Mouse (Mus musculus): ENCODE measurements at regions not wholly inside any gene's neighbourhood (a gene's known extent, or its start where the extent isn't known, plus 50 kb on each side); places are given as distances from the start of the nearest gene placed in this dataset.
A peak's percentile ranks its signal among the peaks of the same experiment; 100 is the strongest.
"Not testable (repeated sequence)": the region's sequence is repeated elsewhere in the genome, so short reads cannot be mapped to it uniquely, and the experiment has no call there.

DNA sequence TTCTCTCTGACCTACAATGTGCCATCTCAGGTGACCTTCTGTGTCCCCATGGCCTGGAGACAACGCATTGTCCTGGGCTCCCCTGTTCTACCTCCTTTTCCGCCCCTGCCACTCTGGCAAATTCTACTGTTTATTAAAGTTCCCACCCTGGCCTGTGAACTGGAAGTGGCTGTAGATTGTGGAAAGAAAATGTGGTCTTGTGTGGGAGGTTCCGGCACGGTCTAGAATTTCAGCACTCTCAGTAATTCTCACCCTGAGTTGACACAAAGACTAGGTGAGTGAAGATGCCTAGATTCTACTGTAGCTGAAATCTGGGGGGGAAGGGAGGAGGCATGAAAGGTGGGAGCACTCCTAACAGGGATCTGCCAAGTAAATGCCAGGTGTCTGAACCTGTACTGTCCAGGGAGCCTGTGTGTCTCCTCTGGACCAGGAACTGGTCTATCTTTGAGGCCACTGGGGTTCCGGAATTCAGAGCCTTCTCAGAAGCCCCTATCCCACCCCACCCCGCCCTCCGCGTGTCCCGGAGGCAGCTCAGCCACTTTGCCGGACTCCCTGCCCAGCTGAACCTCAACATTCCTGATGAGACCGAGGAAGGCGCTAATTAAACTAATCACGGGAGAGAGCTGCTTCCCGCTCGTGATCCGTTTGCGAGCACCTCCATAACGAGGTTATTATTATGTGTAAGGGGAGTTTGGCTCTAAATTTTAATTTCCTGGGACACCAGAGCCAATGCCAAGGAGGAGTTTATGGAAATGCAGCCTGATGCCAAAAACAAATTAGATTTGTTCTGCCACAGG lies 77.3 kb upstream of the Cpsf6 start:
- no peak for DNase-seq

DNA sequence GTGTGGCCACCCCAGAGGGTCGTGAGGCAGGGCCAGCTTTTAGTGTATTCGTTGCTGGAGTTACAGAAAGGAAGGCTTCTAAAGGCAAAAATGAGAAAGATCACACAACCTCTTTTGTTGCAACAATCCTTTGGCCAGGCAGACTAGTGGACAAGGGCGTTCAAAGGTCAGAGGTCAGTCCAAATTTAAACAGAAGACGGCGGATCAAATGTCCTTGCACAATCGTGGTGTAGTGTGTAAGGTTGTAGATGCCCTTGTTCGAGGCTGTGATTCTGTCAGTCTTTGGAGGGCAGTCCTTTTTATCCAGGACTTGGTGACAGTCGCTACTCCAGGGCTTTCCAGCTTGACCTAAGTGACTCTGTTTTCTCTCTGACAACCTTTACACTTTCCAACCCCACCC lies 76.6 kb upstream of the Cpsf6 start:
- no peak for DNase-seq

DNA sequence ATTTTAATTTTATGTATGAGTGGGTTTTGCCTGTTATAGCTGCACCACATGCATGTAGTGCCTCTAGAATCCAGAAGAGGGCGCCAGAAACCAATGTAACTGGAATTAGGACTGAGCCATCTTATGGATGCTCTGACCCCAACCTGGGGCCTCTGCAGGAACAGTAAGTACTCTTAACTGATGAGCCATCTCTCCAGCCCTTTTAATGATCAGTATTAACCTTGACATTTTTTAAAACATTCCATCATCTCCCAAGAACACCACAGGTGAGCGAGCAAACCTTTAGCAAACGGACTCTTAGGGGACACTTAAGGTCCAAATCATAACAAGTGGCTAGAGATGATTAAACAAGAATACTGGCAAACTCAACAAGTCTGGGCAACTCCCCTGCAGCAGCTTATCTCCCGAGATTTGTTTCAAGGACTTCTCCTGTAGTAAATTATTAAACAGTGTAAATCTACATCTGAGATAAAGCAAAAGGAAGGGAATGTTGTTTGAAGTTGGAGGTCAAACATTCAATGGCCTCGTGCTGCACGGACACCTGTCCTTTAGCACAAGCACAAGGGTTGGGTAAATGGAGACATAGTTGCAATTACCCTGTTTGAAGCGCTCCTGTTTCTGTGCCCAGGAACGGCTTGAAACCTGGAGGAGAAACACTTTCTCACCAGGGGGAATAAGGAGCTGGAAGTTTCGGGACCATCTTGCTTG lies 75.9 kb upstream of the Cpsf6 start:
- DNase-seq: peak; percentile 72

DNA sequence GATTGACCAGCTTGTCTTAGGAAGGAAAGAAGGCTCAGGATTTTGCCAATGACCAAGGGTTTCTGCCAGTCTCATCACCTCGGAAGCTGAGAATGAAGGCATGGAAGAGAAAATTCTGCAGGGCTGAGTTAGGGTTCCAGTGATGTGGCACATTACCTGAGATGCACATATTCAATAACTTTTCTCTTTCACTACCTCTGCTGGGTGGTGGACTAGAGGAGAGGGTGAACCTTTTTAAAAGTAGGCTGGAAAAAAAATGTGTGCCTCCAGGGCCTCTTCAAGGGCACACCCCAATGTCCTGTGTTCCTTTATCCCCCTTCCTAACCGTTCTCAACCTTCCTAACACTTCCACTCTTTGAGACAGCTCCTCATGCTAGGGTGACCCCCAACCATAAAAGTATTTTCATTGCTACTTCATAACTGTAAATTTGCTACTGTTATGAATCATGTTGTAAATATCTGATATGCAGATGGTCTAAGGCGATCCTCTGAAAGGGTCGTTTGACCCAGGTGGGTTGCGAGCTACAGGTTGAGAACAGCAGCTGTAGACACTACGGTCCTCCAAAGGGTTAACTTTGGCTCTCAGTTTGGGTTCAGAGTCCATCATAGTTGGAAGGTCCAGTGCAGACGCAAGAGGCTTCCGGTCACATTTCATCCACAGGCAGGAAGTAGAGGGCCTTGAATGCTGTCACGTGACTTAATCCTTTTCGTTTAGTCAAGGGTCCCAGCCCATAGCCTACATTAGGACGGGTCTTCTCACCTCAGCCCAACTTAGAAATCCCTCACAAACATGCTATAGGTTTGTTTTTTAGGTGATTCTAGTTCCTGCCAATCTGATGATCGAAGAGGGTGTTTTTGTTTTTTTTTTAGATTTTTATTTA lies 75.1 kb upstream of the Cpsf6 start:
- DNase-seq: no peak

DNA sequence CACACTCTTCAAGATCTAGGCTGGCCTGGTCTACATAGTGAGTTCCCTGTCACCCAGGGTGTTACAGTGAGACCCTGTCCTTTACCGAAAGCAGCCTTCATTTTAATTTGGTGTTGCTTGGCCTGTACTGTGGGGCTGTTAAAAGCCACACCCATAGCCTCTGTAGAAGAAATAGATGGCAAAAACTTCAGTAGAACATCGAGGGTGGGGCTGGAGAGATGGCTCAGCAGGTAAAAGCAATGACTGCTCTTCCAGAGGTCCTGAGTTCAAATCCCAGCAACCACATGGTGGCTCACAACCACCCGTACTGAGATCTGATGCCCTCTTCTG lies 74.3 kb upstream of the Cpsf6 start:
- DNase-seq: no peak

DNA sequence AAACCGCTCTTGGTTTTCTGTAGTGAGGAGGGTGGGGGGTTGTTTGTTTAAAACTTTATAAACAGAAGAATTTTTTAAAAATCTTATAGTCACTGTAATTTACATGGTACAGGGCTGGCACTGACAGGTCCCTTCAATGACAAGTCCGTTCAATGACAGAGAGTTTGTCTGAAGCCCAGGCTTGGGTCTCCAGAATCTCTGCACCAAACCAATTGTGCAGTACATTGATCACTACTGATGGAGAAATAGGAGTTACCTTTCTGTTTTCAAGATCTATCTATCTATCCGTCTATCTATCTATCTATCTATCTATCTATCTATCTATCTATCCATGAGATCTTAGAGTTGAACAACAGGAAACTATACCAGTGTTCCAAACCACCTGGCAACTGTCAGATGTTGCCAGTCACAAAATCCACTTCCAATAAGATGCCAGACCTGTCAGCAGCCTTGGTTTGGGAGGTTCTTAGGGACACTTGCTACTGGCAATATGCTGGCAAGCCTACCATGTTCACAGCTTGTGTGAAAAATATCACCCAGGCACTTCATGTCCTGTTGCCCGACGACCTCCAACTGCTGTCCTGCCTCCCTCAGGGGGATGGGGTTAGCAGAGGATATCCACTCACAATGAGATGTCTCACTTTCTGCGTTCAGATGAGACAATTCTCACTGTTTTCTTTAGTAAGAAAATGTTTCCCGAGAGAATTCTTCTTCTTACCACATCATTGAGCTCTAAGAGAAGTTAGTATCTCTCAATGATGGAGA lies 73.8 kb upstream of the Cpsf6 start:
- DNase-seq: no peak

DNA sequence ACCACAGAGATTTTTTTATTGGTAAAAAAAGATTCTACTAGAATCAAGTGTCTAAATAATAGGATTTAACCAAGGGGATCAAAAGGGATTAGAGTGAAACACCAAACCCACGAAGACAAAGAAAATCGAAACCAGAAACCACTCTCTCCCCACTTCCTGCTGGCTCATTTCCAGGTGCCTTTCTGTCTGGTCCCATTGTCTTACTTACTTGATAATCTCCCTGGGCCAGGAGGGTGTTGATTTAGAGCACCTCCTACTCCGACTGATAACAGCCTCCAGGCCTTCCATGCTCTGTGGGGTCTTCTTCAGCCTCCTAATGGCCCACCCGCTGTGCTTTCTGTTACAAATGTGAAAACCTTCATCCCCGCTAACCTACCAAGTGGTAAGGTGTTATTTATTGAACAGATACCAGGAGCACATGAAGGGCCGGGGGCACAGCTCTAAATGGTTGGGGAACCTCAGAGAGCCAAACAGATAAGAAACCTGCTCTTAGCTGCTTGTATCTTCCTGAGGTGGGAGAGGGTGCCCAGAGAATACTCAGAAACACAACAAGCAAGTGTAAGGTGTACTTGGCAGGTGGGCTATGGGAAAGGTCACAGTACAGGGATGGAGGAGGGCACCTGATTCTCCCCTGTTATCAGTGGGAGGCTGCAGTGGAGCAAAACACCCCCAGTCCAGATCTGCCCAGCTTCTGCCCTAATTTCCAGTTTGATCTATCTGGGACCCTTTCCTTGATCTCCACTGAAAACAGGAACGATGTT lies 72.6 kb upstream of the Cpsf6 start:
- DNase-seq: peak; percentile 71

DNA sequence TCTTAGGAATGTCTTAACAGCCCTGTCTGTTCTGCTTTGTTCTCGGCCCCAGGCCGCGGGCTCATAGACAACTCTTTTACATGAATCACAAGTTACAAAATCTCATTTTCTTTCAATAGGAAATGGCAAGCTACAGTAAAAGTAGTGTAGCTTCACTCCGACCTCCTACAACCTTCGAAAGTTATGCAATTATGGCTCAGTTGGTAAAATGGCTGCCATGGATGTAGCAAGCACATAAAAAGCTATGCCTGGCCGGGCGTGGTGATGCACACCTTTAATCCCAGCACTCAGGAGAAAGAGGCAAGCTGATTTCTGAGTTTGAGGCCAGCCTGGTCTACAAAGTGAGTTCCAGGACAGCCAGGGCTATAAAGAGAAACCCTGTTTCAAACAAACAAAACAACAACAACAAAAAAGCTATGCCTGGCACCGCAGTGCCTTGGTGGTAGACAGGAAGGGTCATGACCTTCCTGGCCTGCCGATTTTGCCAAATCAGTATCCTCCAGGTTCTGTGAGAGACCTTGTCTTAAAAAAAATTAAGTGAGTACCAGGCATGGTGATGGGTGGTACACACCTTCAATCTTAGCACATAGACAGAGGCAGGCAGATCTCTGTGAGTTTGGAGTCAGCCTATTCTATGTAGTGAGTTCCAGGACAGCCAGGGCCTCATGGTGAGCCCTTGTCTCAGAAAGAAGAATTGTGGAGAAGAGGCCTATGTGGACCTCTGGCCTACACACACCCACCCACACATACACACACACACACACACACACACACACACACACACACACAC lies 71.8 kb upstream of the Cpsf6 start:
- DNase-seq: no peak

DNA sequence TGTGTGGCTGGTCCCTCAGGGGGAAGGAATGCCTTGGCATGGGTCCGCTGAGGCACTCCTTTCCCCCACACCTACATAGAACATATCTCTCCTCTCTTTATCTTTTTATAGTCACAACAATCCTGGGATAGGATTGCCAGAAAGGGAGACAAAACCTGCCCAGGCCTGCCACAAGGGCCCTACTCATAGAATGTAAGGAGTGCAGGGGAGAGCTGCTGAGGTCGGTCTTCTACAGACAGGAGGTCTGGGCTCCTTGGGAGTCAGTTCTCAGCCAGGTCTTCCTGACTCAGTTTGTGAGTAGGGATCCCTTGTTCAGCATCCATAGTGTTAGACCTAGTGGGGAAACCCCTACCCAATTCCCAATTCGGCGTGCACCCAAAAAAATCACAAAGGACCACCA lies 70.8 kb upstream of the Cpsf6 start:
- DNase-seq: no peak

DNA sequence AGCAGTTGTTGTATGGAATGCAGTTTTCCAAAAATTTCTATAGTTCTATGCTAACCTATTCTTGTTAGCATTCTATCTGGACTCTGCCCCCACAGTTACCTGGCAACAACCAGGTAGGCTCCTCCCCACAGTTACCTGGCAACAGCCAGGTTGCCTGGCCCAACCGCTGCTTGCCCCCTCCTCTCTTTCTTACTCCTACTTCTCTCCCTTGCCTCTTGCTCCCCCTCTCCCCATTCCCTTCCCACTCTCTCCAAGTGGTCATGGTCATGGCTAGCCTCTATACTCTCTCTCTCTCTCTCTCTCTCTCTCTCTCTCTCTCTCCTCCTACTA lies 70.4 kb upstream of the Cpsf6 start:
- no peak for DNase-seq

DNA sequence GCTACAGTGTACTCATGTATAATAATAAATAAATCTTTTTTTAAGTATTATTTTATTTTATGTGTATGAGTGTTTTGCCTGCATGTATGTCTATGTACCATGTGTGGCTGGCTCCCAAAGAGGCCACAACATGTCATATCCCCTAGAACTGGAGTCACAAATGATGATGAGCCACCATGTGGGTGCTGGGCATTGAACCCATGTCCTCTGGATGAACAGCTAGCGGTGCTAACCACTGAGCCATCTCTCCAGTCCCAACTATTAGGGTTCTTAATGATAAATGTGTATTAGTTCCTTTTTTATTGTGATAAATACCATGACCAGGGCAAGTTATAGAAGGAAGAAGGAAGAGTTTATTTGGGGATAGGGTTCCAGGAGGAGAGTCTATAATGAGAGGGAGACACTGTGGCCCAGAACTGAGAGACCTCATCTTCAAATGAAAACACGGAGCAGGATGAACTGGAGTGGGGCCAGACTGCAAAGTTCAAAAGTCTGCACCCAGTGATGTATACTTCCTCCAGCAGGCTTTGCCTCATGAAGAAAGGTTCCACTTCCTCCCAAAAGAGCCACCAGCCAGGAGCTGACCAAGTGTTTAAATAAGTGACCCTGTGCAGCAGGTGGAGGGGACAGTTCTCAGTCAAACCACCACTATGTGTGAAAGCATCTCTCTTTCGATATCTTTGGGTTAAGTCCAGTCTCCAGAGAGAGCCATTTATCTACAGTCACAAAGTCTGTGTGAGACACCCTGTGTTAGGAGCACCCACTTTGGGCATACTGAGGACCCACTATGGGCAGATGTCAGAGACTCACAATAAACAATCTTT lies 69.8 kb upstream of the Cpsf6 start:
- no peak for DNase-seq

DNA sequence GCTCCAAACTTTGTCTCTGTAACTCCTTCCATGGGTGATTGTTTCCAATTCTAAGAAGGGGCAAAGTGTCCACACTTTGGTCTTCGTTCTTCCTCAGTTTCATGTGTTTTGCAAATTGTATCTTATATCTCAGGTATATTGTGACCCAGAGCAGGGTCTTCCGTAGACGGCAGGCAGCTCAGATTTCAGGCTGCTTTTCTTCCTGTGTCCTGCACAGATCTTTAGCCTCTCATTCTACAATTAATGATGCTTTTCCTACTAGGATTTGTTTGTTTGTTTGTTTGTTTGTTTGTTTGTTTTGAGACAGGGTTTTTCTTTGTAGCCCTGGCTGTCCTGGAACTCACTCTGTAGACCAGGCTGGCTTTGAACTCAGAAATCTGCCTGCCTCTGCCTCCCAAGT lies 69.0 kb upstream of the Cpsf6 start:
- not testable (repeated sequence) for DNase-seq

DNA sequence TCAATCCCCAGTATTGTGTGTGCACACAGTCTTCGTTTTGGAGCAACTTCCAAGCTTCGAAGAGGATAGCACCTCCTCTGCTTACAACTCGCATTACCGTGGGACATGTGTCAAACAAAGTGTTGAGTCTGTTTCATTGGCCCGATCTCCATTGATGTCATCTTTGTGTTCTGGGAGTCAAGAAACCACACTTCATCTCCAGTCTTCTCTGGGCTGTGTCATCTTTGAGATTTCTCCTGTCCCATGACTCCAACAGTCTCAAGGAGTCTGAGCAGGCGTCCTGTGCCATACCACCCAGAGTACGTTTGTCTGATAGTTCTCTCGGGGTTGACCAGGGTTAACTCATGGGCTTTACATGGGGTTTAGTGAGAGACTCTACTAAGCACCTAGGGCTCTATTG lies 67.8 kb upstream of the Cpsf6 start:
- DNase-seq: no peak

DNA sequence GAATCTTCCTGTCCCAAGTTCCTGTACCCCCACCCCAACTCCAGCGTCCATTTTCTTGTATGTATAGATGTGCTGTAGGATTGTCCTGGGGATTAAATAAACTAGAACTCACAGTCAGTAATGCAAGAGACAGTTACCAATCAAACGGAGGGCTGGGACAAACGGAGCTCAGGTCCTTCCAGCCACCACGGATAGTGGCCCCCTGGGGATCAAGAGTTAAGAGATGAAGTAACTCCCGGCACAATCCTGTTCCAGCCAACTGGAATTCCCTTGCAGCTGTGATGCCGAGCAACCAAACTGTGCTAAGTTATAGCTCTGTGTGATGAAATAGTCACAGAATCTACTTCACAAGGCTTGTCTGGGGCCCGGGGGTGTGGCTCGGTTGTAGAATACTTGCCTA lies 67.4 kb upstream of the Cpsf6 start:
- DNase-seq: no peak

DNA sequence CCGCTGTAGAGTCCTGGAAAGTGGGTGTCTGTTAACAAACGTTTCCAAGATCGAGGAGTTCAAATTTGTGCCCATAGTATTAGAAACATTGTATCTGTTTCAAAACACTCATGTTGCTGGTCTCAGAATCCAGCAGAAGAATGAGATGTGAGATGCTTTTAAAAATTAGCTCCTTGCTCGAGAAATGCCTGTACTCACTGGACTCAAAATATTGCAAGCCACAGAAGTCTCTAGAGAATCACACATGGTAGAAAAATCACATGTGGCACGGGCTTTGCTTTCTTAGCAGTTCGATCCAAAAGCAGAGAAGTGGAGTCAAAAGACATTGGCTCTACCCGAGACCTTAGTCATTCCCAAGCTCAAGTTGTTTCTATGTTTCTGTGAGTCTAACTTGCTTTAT lies 67.0 kb upstream of the Cpsf6 start:
- DNase-seq: no peak

DNA sequence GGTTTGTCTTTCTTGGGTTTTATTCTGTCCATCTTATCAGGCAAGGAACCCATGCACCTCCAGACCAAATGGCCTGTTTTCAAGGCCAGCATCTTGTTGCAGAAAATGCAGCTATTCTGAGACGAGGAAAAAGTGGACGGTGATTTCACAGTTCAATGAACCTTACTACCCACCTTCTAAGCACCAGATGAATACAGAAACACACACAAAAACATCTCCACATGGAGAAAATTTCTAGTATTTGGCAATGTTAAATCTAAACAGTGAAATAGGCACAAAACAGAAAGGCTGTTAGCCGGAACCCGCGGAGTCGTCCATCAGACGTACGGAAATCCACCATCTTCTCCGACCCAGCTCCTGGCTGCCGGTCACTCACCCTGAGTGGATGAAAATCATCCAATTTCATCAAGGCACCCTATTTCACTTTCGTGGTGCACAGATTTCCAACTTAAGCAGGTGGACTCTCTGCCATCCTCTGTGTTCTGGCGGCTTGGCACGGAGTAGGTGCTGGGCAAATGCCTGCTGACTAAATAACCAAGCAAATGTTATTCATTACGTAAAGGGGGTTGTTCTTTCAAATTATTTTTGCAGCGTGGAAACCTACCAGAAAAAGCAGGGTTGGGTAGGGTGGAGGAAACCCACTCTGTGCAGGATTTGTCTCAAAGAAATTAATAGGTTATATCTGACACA lies 66.1 kb upstream of the Cpsf6 start:
- no peak for DNase-seq

DNA sequence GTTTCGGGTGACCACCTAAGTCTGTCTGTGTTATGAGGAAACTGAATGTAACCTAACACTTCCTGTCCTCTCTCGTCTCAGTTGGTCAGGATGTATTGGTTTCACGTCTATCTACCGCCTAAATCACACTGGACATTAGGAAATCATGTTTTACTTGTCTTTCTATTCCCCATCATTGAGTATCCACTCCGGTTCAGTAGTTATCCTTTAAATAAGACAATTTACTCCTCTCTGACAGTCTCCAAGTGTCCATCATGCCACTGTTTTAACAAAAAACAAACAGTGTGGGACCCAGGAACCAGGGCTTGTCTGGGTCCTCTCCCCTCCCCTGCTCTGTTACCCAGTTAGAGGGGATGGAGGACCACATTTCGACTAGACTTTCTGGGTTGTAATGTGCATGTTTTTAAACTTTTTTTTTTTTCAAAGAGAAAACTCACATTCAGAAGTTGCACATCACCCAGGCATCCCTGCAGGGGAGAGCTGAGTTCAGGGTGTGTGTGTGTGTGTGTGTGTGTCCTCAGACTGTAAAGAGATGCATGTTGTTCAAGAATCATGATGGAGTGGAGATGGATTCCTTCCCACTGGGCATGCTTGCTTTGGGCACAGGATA lies 65.5 kb upstream of the Cpsf6 start:
- DNase-seq: no peak

DNA sequence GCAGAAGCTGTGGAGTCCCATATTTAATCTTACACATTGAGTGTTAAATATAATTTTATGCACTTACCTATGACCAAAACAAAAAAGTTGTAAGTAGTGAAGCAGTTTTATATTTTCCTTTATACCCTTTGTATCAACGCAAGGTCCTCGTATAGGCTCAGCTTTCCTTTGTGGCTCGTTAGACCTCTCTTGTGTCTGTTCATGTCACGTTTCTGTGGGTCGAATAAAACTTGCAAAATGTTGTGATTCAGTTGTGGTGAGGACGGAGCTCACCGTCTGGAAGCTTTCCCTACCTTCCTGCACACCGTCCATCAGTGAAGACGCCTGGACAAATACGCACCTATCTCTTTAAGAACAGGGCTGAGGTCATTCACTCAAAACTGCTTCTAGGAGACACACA lies 64.9 kb upstream of the Cpsf6 start:
- DNase-seq: no peak

Data from retina, postnatal 1 day (tissue).